Mouse (Mus musculus) heart, embryonic 15.5 days (tissue): ENCODE measurements around the gene Vdac2. TPM values are rescaled to one million over a fixed set of nuclear protein-coding genes. Genes with fewer than 3 reads are reported as not detected.
A peak's percentile ranks its signal among the peaks of the same experiment; 100 is the strongest.

Experiments
- ATAC-seq: fragments of 200-750 bp; cut with Nextera tagmentation; replicated peaks from 2 replicates; pipeline ENCODE4 v1.8.0; 2017; ENCODE audit warnings: low read depth, moderate TSS enrichment; ENCODE audit not compliant: insufficient number of reproducible peaks, insufficient read depth, low FRiP score
- H3K27ac ChIP-seq: fragments of 300-500 bp; sonication (generic); 2 replicates; pipeline ENCODE4 v1.5.1; 2015; ENCODE audit warnings: mild to moderate bottlenecking, inconsistent platforms
- H3K27me3 ChIP-seq: fragments of 300-500 bp; sonication (generic); 2 replicates; pipeline ENCODE4 v1.6.1; 2015; ENCODE audit warnings: inconsistent platforms
- H3K36me3 ChIP-seq: fragments of 300-500 bp; sonication (generic); 2 replicates; pipeline ENCODE4 v1.6.1; 2015; ENCODE audit warnings: mild to moderate bottlenecking, inconsistent platforms
- H3K4me1 ChIP-seq: fragments of 300-500 bp; sonication (generic); replicated peaks from 2 replicates; pipeline ENCODE4 v1.6.1; 2015; ENCODE audit warnings: inconsistent platforms
- H3K4me2 ChIP-seq: fragments of 300-500 bp; sonication (generic); 2 replicates; pipeline ENCODE4 v1.6.1; 2015; ENCODE audit warnings: inconsistent platforms, mild to moderate bottlenecking, moderate library complexity
- H3K4me3 ChIP-seq: fragments of 300-500 bp; sonication (generic); 2 replicates; pipeline ENCODE4 v1.5.1; 2015; ENCODE audit warnings: mild to moderate bottlenecking, inconsistent platforms
- H3K9ac ChIP-seq: fragments of 300-500 bp; sonication (generic); 2 replicates; pipeline ENCODE4 v1.6.1; 2015; ENCODE audit warnings: mild to moderate bottlenecking, inconsistent platforms
- H3K9me3 ChIP-seq: fragments of 300-500 bp; sonication (generic); replicated peaks from 2 replicates; pipeline ENCODE4 v1.6.1; 2016; ENCODE audit warnings: inconsistent platforms
- WGBS: fragments of 180-500 bp; shearing (Covaris S2); methylation state at CpG from one replicate; pipeline ENCODE4 v1.1.7; 2015; ENCODE audit warnings: mixed read lengths; 5-methylcytosine and 5-hydroxymethylcytosine counted together
- polyA plus RNA-seq: library from polyadenylated mRNA; unstranded; fragments of >200 nt; fragmentation: Nextera tagmentation; extraction: Ambion mirVana; gene quantifications from 2 replicates; pipeline ENCODE4 v1.2.1, GENCODE M21; 2015

Gene Vdac2
- polyA plus RNA-seq, 1 experiment from 2014 or later: 491 TPM

GRCm38 (mm10) chr14:21856886-21857285 lies 31.8 kb downstream of the Vdac2 start:
- Histone ChIP-seq H3K4me1 (peaks cover 13% of the 10 kb centered on the region), H3K9ac (no peak overlapping the region), H3K4me2 (no peak overlapping the region), H3K4me3 (no peak overlapping the region), H3K27me3 (no peaks in the 10 kb centered on the region), H3K27ac (no peak overlapping the region), H3K36me3 (no peaks in the 10 kb centered on the region), H3K9me3 (no peaks in the 10 kb centered on the region)
- 83% methylated on average over 14 of the region's 14 CpGs for WGBS
- ATAC-seq: no peak

GRCm38 (mm10) chr14:21866291-21866690 lies 41.3 kb downstream of the Vdac2 start:
- Histone ChIP-seq H3K36me3 (no peaks in the 10 kb centered on the region), H3K27me3 (no peaks in the 10 kb centered on the region), H3K4me1 (no peaks in the 10 kb centered on the region), H3K9ac (no peak overlapping the region), H3K4me2 (no peak overlapping the region), H3K27ac (no peak overlapping the region), H3K4me3 (no peak overlapping the region), H3K9me3 (no peaks in the 10 kb centered on the region)
- no peak for ATAC-seq
- 54% methylated on average over 7 of the region's 7 CpGs for WGBS

GRCm38 (mm10) chr14:21866816-21867215 lies 41.8 kb downstream of the Vdac2 start:
- H3K9me3 ChIP-seq: no peaks in the 10 kb centered on the region
- no peak overlapping the region for H3K27ac ChIP-seq
- ATAC-seq: no peak
- 87% methylated on average over 7 of the region's 7 CpGs for WGBS
- H3K27me3 ChIP-seq: no peaks in the 10 kb centered on the region
- no peak overlapping the region for H3K4me3 ChIP-seq
- no peak overlapping the region for H3K9ac ChIP-seq
- H3K4me1 ChIP-seq: no peaks in the 10 kb centered on the region
- no peaks in the 10 kb centered on the region for H3K36me3 ChIP-seq
- H3K4me2 ChIP-seq: no peak overlapping the region

GRCm38 (mm10) chr14:21890430-21890829 lies 65.4 kb downstream of the Vdac2 start:
- H3K9ac ChIP-seq: no peak overlapping the region
- no peaks in the 10 kb centered on the region for H3K36me3 ChIP-seq
- no peaks in the 10 kb centered on the region for H3K9me3 ChIP-seq
- WGBS: 82% methylated on average over 2 of the region's 2 CpGs
- peaks cover 15% of the 10 kb centered on the region for H3K4me1 ChIP-seq
- no peaks in the 10 kb centered on the region for H3K27me3 ChIP-seq
- no peak overlapping the region for H3K4me3 ChIP-seq
- H3K4me2 ChIP-seq: no peak overlapping the region
- no peak for ATAC-seq
- no peak overlapping the region for H3K27ac ChIP-seq

- peak overlapping the region; percentile 16; the same call in 1 of the 2 replicates for H3K4me3 ChIP-seq
- 21% methylated on average over 15 of the region's 15 CpGs for WGBS
- no peak overlapping the region for H3K27ac ChIP-seq
- no peak overlapping the region for H3K9ac ChIP-seq
- peaks cover 15% of the 10 kb centered on the region for H3K4me1 ChIP-seq
- no peaks in the 10 kb centered on the region for H3K27me3 ChIP-seq
- peak; percentile 64 for ATAC-seq
- H3K36me3 ChIP-seq: no peaks in the 10 kb centered on the region
- H3K9me3 ChIP-seq: no peaks in the 10 kb centered on the region
- H3K4me2 ChIP-seq: peak overlapping the region; percentile 48
These were observed 66.7 kb downstream of the Vdac2 start for GRCm38 (mm10) chr14:21891581-21892340.

- no peaks in the 10 kb centered on the region for H3K27me3 ChIP-seq
These were observed 67.3 kb downstream of the Vdac2 start for GRCm38 (mm10) chr14:21892341-21892659.

More at GRCm38 (mm10) chr14:21892341-21892659, 67.3 kb downstream of the Vdac2 start:
- Histone ChIP-seq H3K9ac (no peak overlapping the region), H3K36me3 (no peaks in the 10 kb centered on the region), H3K4me3 (no peak overlapping the region), H3K27ac (no peak overlapping the region), H3K4me2 (0 out of 2 replicates have a peak overlapping the region, but pooled peaks have one; percentile 48), H3K9me3 (no peaks in the 10 kb centered on the region), H3K4me1 (peaks cover 15% of the 10 kb centered on the region)
- 70% methylated on average over 6 of the region's 6 CpGs for WGBS
- no peak for ATAC-seq

Other genes with a start within 250 kb of the Vdac2 start
- 0.14 and 0.32 TPM in 2 replicates for gene Dupd1, start 110.7 kb upstream of the Vdac2 start, polyA plus RNA-seq
- gene Samd8, start 74.7 kb upstream of the Vdac2 start, polyA plus RNA-seq: 7.7 and 8.9 TPM in 2 replicates
- 0.18 TPM in 1 of 2 replicates, not detected in the other for gene Dusp13, start 74.1 kb upstream of the Vdac2 start, polyA plus RNA-seq
- gene Comtd1, start 23.7 kb downstream of the Vdac2 start, polyA plus RNA-seq: 35.1 and 38.1 TPM in 2 replicates
- gene Zfp503, start 164.4 kb downstream of the Vdac2 start, polyA plus RNA-seq: 3.0 and 5.4 TPM in 2 replicates
- 0.70 and 0.83 TPM in 2 replicates for gene Lrmda, start 194.5 kb downstream of the Vdac2 start, polyA plus RNA-seq